Mouse (Mus musculus) brain, adult 2 months (tissue): Measurements from ENCODE around the gene Gm853.

Experiments used
- DNase-seq: peaks from one replicate; pipeline ENCODE4 v3.0.0; 2011; ENCODE audit warnings: low read depth, low spot score

The Gm853 gene

GRCm38 (mm10) chr4:130213857-130214256 lies 8.3 kb downstream of the Gm853 start:
- peak; percentile 18 for DNase-seq

DNA sequence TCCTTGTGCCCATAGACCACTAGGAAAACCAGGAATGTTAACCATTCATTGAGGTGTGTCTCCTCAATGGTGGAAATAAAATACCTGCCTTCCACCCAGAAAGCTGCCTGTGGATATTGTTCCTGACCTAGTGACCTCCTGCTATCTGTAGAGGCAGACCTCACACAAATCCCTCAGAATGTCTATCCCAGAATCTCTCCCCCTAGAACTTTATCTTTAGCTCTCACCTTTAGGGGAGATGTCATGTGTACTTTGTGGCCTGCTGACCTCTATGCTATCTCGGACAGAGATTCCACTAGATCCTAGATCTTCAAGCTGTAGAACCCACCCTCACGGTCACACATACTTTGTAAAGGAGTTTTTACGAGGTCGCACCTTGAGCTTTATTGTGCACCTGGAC lies 9.0 kb downstream of the Gm853 start:
- no peak for DNase-seq

GRCm38 (mm10) chr4:130212421-130212820 lies 9.8 kb downstream of the Gm853 start:
- DNase-seq = no peak

DNA sequence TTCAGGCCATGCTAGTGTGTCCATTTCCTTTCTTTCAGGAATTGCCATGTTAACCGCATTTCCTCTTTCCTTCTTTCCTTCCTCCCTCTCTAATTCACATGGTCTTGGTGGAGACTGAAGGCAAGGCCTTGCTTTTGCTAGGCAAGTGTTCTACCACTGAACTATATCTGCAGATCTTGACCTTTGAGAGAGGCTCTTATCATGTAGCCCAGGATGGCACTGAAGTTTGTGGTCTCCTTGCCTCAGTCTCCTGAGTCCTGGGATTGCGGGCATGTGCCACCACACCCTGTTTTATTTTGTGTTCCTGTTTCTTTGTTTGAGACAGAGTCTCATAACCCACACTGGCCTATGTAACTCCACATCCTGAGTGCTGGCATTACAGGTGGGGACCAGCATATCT lies 10.3 kb downstream of the Gm853 start:
- DNase-seq = no peak

GRCm38 (mm10) chr4:130198694-130199670 lies 23.2 kb downstream of the Gm853 start:
- DNase-seq = peak; percentile 90

GRCm38 (mm10) chr4:130196542-130196941 lies 25.7 kb downstream of the Gm853 start:
- no peak for DNase-seq

- DNase-seq = no peak
Measured at GRCm38 (mm10) chr4:130195924-130196323, 26.3 kb downstream of the Gm853 start.

GRCm38 (mm10) chr4:130192266-130192665 lies 29.9 kb downstream of the Gm853 start:
- no peak for DNase-seq

DNA sequence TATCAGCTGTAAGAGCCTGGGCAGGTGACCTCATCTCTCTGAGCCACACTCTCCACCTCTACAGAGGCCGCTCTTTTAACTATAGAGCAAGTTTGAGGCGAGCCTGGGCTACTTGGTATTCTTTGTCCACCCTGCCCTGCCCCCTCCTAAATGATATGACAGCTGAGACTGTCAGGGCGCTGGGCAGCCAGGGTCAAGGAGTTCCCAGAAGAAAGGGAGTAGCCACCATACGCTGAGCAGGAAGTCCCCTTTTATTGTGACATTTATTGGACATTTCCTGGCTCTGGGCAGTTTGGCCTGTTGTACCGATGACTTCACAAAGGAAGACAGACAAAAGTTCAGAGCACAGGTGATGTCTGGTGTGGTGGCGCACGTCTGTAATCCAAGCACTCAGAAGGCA lies 32.6 kb downstream of the Gm853 start:
- DNase-seq = no peak

GRCm38 (mm10) chr4:130188806-130189297 lies 33.3 kb downstream of the Gm853 start:
- DNase-seq = peak; percentile 85

DNA sequence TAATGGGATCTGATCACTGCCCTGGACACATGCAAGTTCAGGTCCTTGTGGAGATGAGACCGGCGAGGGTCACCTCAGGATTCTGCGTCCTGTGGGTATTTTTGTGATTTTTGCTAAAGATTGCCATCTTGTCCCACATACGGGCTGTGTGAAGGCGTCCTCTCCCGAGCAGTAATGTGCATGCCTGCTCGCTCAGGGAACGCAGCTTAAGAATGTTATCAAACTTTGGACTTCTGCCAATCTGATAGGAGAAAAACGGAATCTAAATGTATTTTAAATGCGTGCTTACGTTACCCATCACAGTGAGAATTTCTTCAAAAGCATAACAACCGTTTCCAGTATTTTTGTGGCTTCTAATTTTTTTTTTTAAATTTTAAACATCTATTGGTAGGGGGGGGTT lies 35.3 kb downstream of the Gm853 start:
- DNase-seq = peak; percentile 36

DNA sequence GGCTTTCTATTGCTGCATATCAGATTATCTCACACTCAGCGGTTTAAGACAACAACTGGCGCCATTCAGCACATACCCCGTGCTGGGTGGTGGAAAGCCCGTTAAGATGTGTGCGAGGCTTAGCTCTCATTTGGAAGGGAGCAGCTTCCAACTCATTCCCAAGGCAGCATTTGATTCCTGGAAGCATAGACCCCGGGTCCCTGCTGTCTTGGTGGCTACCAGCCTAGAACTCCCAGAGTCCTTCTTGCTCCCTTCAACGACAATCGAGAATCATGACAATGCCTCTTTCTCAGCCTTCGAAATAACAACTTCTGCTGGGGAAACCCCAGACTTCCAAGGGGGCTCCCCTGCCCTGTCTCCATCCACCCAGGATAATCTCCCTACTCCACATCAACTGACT lies 35.8 kb downstream of the Gm853 start:
- DNase-seq = no peak

- DNase-seq = no peak
Measured at GRCm38 (mm10) chr4:130183879-130184278, 38.3 kb downstream of the Gm853 start.

GRCm38 (mm10) chr4:130183023-130183422 lies 39.2 kb downstream of the Gm853 start:
- no peak for DNase-seq

DNA sequence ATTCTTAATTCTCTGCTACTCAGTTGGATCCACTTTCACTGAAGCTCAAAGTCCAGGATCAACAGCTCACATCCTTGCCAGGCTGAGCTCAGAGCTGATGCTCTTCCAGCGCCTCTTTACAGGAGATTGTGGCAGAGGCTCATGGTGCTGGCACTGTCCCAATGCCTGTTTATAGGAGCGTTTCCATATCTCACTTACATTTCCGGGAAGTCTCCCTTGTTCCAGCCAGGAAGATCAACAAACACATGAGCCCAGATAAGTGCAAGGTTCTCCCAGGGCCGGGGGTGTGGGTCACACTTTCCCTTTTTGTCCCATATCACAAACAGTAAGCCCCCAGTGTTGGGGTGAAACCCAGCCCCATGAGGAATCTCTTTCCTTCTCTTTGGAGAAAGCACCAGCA lies 40.3 kb downstream of the Gm853 start:
- no peak for DNase-seq

DNA sequence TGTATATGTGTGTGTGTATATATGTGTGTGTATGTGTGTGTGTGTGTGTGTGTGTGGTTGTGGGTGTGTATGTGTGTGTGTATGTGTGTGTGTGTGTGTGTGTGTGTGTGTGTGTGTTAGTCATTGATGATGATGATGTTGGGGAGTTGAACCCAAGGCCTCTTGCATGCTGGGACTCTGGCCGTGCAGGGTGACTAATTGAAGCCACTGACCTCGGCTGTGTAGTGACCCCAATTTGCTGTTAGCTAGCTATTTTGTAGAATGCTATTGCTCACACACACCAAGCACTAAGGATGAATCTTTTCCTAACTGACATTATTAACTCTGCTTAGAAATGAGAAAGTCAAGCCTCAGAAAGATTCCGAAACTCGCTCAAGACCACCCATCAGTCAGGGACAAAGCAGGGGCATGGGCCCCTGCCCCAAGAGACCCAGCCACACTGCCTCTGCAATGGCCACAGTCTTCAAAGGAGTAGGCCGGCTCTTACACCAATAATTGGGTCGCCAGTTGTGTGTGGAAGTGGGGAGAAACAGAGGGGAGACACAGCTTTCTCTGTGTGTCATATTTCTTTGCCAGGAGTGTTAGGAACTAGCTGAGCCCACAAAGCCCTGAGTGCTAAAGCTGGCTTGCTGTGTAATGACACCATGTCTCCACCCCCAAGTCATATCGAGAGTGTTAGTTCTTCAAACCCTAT lies 41.1 kb downstream of the Gm853 start:
- no peak for DNase-seq

DNA sequence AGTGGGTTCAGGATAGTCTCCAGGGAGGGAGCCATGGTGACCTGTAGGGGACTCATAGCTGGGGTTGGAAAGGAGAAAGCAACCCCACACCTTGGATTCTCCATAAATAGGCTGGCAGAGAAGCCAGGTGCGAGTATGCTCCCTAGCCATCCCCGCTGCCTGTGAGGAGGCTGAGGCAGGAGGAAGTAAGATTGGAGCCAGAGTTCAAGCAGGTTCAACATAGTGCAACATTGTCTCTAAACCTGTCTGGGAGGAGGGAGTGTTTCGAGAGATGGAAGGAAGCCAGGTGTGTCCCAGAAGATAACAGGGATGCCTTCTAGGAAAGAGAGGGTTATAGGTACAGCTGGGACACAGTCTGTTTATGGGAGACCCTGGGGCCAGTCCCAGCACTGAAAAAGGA lies 42.3 kb downstream of the Gm853 start:
- no peak for DNase-seq

DNA sequence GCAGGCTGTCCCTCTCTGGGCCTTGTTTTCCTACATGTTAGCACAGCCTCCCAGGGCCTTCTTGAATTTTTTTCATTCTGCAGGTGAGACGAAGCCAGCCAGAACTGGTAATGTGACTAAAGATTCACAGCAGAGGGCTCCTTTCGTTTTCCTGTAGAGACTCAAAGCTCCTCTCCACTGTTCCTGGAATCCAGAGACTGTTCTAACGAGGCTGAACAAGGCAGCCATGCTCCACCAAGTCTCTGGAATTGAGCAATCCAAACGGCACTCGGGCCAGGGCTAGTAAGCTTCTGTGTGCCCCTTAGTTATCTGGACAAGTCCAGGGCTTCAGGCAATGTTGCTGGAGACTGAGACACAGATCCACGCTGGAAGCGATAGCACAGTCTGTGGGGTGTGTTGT lies 44.7 kb downstream of the Gm853 start:
- DNase-seq = no peak

GRCm38 (mm10) chr4:130177087-130177486 lies 45.1 kb downstream of the Gm853 start:
- DNase-seq = no peak

- DNase-seq = no peak
Measured at GRCm38 (mm10) chr4:130176156-130176720, 46.0 kb downstream of the Gm853 start.

DNA sequence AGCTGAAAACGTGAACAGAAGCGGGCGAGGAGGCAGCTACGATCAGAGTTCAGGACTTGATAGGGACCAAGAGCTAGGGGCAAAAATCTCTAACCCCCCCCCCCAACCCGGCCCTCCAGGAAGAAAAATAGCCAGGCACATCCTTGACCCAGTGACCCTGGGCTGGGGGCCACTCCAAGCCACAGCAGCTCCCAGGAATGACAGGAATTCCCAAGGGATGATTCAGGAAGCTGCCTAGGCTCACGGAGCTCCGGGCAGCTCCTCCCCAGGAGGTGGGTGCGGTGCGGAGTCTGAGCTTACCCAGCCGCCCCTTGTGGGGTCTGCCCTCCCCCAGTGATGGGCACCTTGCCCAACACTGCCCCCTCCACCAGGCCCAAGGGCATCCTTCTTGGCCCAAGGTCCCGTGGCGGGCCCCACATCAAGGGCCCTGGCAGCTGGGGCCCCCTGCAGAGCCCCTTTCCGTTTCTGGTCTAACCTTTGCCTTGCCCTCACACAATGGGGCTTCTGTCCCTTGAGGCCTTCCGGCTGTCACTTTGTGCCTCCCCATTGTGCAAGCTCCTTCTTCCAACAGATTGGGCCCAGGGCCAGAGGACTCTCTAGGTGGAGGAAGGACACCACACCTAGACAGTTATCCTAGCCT lies 47.0 kb downstream of the Gm853 start, which contains the start of gene Tinagl1:
TSS of gene Tinagl1 (minus strand) at position 51 of the 640 bp plus-strand sequence.
- DNase-seq = no peak
